10 mouse cellular contexts compared by ENCODE assay signal in the genomic region with DNA sequence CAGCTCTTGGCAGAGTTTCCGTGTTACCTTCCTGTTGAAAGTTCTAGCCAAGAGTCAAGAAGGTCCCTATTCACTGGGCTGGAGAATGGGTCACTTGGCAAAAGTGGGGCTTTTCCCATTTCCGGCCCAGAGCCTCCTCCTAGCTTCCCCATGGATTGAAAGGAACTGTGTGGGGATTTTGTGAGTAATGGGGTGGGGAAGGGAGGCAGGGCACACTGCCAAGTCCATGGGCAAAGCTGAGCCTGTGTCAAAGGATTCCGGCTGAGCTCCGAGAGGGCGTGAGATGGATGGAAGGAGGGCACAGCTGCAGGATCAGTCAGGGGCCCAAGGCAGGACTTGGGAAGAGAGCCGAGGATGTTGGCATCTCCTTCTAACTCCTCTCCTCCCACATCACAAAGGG. TPM values are rescaled to one million over a fixed set of nuclear protein-coding genes. Genes with fewer than 3 reads are reported as not detected.
DNase-seq lines count a peak whose midpoint lies in the region; ATAC-seq and TF ChIP-seq lines count a peak whose summit lies in the region.
"Had no signal": no experiment of that assay in that cellular context is flagged by ENCODE, and none has a peak within 500 bp of the region (broad histone marks: within the 10 kb centered on the region; RNA-seq: fewer than 3 reads in every experiment).

No protein-coding gene starts in this region.

- 30% methylated on average over 6 of the region's 6 CpGs for WGBS in heart, embryonic 16.5 days
- WGBS in midbrain, embryonic 14.5 days = 59% methylated on average over 6 of the region's 6 CpGs
- WGBS in midbrain, embryonic 11.5 days = 84% methylated on average over 6 of the region's 6 CpGs
- WGBS in olfactory bulb, adult 2 months = 42% methylated on average over 6 of the region's 6 CpGs

- no peak overlapping the region for H3K4me3 ChIP-seq in heart, embryonic 16.5 days (ENCODE audit: low read length)
- H3K4me3 ChIP-seq in midbrain, embryonic 14.5 days (replicated peaks; ENCODE audit: low read depth, low read length) = no peak overlapping the region
- H3K4me3 ChIP-seq in midbrain, embryonic 11.5 days (ENCODE audit: low read depth, low read length) = no peak overlapping the region
- no peak overlapping the region for H3K4me3 ChIP-seq in olfactory bulb, adult 2 months (ENCODE audit: insufficient read depth, low read depth, low read length)
- H3K4me3 ChIP-seq: midbrain, embryonic 12.5 days had no signal

- peak; percentile 11; the same call in 1 of the 2 replicates for ATAC-seq in heart, embryonic 16.5 days (replicated peaks; ENCODE audit: extremely low read depth, insufficient read depth, low FRiP score)
- peak; percentile 25; the same call in 1 of the 2 replicates for ATAC-seq in midbrain, embryonic 14.5 days (ENCODE audit: low FRiP score, low TSS enrichment)
- no peak for ATAC-seq in midbrain, embryonic 11.5 days (ENCODE audit: low FRiP score)

- no peak overlapping the region for H3K4me2 ChIP-seq in heart, embryonic 16.5 days (ENCODE audit: low read depth, low read length)
- H3K4me2 ChIP-seq in midbrain, embryonic 14.5 days (ENCODE audit: low read length) = no peak overlapping the region
- no peak overlapping the region for H3K4me2 ChIP-seq in midbrain, embryonic 11.5 days
- H3K4me2 ChIP-seq: midbrain, embryonic 12.5 days had no signal

- no peak overlapping the region for H3K27ac ChIP-seq in heart, embryonic 16.5 days (ENCODE audit: low read length)
- no peak overlapping the region for H3K27ac ChIP-seq in midbrain, embryonic 14.5 days (replicated peaks; ENCODE audit: low read depth, low read length)
- no peak overlapping the region for H3K27ac ChIP-seq in midbrain, embryonic 11.5 days (ENCODE audit: low read depth, low read length)
- peak overlapping the region; percentile 16; the same call in 1 of the 2 replicates for H3K27ac ChIP-seq in olfactory bulb, adult 2 months (ENCODE audit: insufficient read depth, low read depth, low read length)
- H3K27ac ChIP-seq: midbrain, embryonic 12.5 days had no signal

- no peak for TF ChIP-seq CTCF in olfactory bulb, adult 2 months (IDR thresholded peaks at IDR 0.05; ENCODE audit: insufficient read depth, low read depth, low read length)

- no peaks in the 10 kb centered on the region for H3K9me3 ChIP-seq in heart, embryonic 16.5 days (replicated peaks; ENCODE audit: control insufficient read depth, low read length)
- H3K9me3 ChIP-seq in midbrain, embryonic 14.5 days (ENCODE audit: control insufficient read depth, low read length) = no peaks in the 10 kb centered on the region
- no peaks in the 10 kb centered on the region for H3K9me3 ChIP-seq in midbrain, embryonic 11.5 days (ENCODE audit: control insufficient read depth, low read length)
- H3K9me3 ChIP-seq: midbrain, embryonic 12.5 days had no signal

- no peaks in the 10 kb centered on the region for H3K27me3 ChIP-seq in heart, embryonic 16.5 days (ENCODE audit: control insufficient read depth, insufficient read depth, low read length)
- no peaks in the 10 kb centered on the region for H3K27me3 ChIP-seq in midbrain, embryonic 14.5 days (ENCODE audit: control insufficient read depth, insufficient read depth, low read length)
- peaks cover 12% of the 10 kb centered on the region; the same call in 1 of the 2 replicates for H3K27me3 ChIP-seq in midbrain, embryonic 11.5 days (ENCODE audit: control insufficient read depth, insufficient read depth, low read length)

- H3K36me3 ChIP-seq in heart, embryonic 16.5 days (ENCODE audit: control insufficient read depth, insufficient read depth) = no peaks in the 10 kb centered on the region
- no peaks in the 10 kb centered on the region for H3K36me3 ChIP-seq in midbrain, embryonic 14.5 days (ENCODE audit: control insufficient read depth, insufficient read depth, low read length)
- H3K36me3 ChIP-seq in midbrain, embryonic 11.5 days (ENCODE audit: control insufficient read depth, insufficient read depth, low read length) = no peaks in the 10 kb centered on the region
- H3K36me3 ChIP-seq: midbrain, embryonic 12.5 days had no signal

- no peak overlapping the region for H3K9ac ChIP-seq in heart, embryonic 16.5 days (ENCODE audit: low read length)
- no peak overlapping the region for H3K9ac ChIP-seq in midbrain, embryonic 14.5 days (replicated peaks; ENCODE audit: low read length)
- H3K9ac ChIP-seq in midbrain, embryonic 11.5 days (ENCODE audit: low read length) = no peak overlapping the region
- H3K9ac ChIP-seq: midbrain, embryonic 12.5 days had no signal

- no peak for TF ChIP-seq POLR2A in olfactory bulb, adult 2 months (IDR thresholded peaks at IDR 0.05; ENCODE audit: insufficient read depth, low read depth, low read length)

- DNase-seq in heart, adult 8-10 months (ENCODE audit: low spot score) = no peak
- DNase-seq in midbrain, embryonic 14.5 days = peak; percentile 54
- no peak for DNase-seq in midbrain, embryonic 11.5 days (ENCODE audit: low spot score, missing footprints)
- peak; percentile 62 for DNase-seq in cerebellum, adult 9-10 months
- no peak for DNase-seq in spleen, postnatal 4 days (ENCODE audit: low spot score in 2 of 2)
- DNase-seq in adrenal gland, adult 18-20 months (ENCODE audit: low spot score in 2 of 2) = no peak
- DNase-seq: adrenal gland, postnatal 36 days had no signal

- peaks cover 21% of the 10 kb centered on the region for H3K4me1 ChIP-seq in heart, embryonic 16.5 days (ENCODE audit: control insufficient read depth, insufficient read depth, low read length)
- peaks cover 17% of the 10 kb centered on the region; the same call in 1 of the 2 replicates for H3K4me1 ChIP-seq in midbrain, embryonic 14.5 days (ENCODE audit: control insufficient read depth, insufficient read depth, low read length)
- peaks cover 9% of the 10 kb centered on the region for H3K4me1 ChIP-seq in midbrain, embryonic 11.5 days (ENCODE audit: control insufficient read depth, insufficient read depth, low read length)
- H3K4me1 ChIP-seq in olfactory bulb, adult 2 months (ENCODE audit: control insufficient read depth, insufficient read depth, low read length) = peaks cover 25% of the 10 kb centered on the region

RNA-seq across cellular contexts. Expression of a gene that starts 5.8 kb away (rescaled TPM):
- 2.9 and 3.3 TPM in 2 replicates for polyA plus RNA-seq in heart, embryonic 16.5 days (2015; fragmentation: Nextera tagmentation; extraction: Ambion mirVana)
- total RNA-seq in heart, adult 8-10 months (2022) = 10 to 100 TPM; 13.8 to 20.0 (median 16.1) TPM
- polyA plus RNA-seq in midbrain, embryonic 14.5 days (2014; fragmentation: Nextera tagmentation; extraction: Ambion mirVana) = 1.5 and 3.2 TPM in 2 replicates
- polyA plus RNA-seq in midbrain, embryonic 11.5 days (2014; fragmentation: Nextera tagmentation; extraction: Ambion mirVana) = 0.34 and 0.56 TPM in 2 replicates
- polyA plus RNA-seq in olfactory bulb, adult 2 months (2012; ENCODE audit: insufficient read depth, insufficient read length, low replicate concordance, missing spikeins) = not detected in 2 replicates
- total RNA-seq in adrenal gland, adult 18-20 months (2021) = 1 to 10 TPM; 3.8 to 3.9 TPM

RNA-seq across cellular contexts. Expression of a gene that starts 22.9 kb away (rescaled TPM):
- 20.9 and 22.4 TPM in 2 replicates for polyA plus RNA-seq in heart, embryonic 16.5 days (2015; fragmentation: Nextera tagmentation; extraction: Ambion mirVana)
- total RNA-seq in heart, adult 8-10 months (2022) = 10 to 100 TPM in 2 of 4 experiments, 1 to 10 TPM in 2; 9.0 to 11.7 (median 10.7) TPM
- 19.1 and 32.0 TPM in 2 replicates for polyA plus RNA-seq in midbrain, embryonic 14.5 days (2014; fragmentation: Nextera tagmentation; extraction: Ambion mirVana)
- polyA plus RNA-seq in midbrain, embryonic 11.5 days (2014; fragmentation: Nextera tagmentation; extraction: Ambion mirVana) = 46.3 and 52.7 TPM in 2 replicates
- not detected in 2 replicates for polyA plus RNA-seq in olfactory bulb, adult 2 months (2012; ENCODE audit: insufficient read depth, insufficient read length, low replicate concordance, missing spikeins)
- total RNA-seq in adrenal gland, adult 18-20 months (2021) = 10 to 100 TPM; 18.5 to 18.9 TPM

Comparison
In these comparisons a context has a peak if more than half of its experiments do, and no peak if none do; other contexts are left out.
1. DNase-seq: peak in midbrain, embryonic 14.5 days (single experiment) and cerebellum, adult 9-10 months (single experiment); none in heart, adult 8-10 months (single experiment), midbrain, embryonic 11.5 days (single experiment), spleen, postnatal 4 days (0 of 2) and adrenal gland, adult 18-20 months (0 of 2).